Mouse (Mus musculus) MN1 (cell line): ENCODE results near the gene Ina.

Experiments
- DNase-seq: peaks from one replicate; pipeline ENCODE4 v3.0.0-alpha.2; 2016; ENCODE audit warnings: low spot score

The Ina gene

DNA sequence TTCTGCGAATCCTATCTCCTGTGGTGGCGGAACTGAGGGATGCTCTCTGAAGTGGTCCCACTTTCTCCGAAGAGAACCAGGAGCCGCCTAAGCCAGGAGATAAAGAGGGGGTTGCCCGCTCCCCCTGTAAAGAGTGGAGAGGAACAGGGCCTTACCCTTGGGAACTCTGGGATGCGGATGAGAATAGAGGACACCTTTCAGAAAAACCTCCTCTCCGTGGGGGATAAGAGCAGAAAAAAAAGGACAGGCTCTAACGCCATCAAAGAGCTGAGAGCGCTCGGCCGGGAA lies 395 bp upstream of the Ina start:
- DNase-seq: no peak

DNA sequence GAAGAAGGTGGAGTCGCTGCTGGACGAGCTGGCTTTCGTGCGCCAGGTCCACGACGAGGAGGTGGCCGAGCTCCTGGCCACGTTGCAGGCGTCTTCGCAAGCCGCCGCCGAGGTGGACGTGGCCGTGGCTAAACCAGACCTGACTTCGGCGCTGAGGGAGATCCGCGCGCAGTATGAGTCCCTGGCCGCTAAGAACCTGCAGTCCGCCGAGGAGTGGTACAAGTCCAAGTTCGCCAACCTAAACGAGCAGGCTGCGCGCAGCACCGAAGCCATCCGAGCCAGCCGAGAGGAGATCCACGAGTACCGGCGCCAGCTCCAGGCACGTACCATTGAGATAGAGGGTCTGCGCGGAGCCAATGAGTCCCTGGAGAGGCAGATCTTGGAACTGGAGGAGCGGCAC lies 898 bp downstream of the Ina start:
- DNase-seq: no peak

DNA sequence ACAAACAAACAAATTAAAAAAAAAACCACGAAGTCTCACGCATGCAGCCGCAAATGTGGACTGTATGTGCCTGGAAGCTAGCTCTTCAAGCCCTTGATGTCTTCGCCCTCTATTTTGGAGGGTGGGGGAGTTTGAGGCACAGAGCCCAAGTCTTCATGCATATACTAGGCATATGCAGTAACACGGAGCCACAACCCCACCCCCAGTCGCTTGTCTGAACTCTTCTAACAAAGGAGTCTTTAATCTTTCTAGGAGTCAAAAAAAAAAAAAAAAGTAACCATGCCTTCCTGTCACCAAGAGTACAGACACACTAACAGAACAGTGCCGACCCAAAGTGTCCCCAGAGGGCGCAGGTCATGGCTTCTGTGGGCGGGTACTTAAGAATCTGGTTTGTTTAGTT lies 1.5 kb downstream of the Ina start:
- DNase-seq: no peak

DNA sequence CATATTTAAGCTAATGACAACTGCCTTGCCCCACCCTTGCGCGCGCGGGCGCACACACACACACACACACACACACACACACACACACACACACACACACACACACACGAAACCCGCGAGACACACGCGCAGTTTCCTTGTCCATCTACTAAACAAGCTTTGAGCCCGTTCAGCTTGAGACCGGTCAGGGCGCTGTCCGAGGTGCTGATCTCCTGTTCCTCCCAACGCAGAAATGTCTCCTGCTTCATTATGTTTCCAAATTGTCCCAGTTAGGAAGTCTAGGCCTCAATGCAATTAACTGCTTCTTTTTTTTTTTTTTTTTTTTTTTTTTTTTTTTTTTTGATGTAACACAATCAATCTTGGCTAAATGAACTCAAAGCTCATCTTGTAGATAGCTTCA lies 2.0 kb downstream of the Ina start:
- DNase-seq: peak; percentile 36

DNA sequence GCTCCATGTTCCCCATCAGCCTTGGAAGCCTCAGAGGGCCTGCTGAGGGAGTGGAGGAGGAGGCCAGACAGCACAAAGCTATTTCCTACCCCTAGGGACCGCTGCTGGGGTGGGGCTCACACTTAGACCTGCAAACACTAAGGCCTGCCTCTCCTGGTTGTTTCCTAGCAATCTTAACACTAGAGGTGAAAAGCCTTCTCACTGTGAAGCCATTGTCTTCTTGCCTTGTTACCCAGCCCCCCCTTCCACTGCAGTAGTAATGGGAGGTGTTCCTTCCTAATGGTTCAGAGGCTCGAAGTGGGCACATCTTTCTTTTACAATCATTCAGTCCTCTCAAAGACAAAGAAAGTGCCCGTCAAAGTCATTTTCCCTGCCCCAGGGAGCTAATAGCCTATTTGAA lies 3.3 kb downstream of the Ina start:
- peak; percentile 60 for DNase-seq

DNA sequence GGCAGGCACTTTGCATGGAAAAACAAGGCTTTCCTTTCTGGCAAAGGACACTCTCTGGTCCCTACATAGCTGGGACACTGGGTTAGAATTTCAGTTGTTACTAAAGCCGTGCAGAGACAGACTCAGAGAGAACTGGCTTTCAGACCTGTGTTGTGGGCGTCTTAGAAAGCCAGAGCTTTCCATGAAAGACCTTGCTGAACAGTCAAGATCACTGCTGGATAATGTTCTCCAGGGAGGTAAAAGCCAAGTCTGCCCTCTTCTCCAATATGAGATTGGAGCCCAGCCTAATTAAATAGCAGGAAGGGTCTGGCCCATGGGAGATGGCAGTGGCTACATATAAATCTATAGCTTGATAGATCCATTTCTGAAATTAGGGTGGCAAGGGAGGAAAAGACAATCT lies 3.8 kb downstream of the Ina start:
- DNase-seq: peak; percentile 54

DNA sequence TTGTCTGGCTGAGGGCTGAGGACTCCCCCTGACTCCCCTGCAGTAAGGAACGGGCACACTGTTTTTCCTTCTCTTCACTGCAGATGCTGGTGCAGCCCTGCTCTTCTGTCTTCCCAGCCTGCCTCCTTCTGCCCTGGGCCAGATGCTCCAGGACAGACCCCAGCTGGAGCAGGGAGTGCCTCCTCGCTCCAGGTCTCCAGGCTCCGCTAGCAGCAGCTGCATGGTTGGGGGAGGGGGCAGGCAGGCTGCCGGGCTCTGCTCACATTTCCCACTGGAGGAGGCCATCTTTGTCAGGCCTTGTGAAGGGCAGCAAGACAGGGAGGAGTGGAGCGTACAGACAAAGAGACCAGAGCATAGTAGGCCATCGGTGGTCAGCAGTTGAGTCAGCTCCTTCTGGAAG lies 4.8 kb downstream of the Ina start:
- peak; percentile 77 for DNase-seq

DNA sequence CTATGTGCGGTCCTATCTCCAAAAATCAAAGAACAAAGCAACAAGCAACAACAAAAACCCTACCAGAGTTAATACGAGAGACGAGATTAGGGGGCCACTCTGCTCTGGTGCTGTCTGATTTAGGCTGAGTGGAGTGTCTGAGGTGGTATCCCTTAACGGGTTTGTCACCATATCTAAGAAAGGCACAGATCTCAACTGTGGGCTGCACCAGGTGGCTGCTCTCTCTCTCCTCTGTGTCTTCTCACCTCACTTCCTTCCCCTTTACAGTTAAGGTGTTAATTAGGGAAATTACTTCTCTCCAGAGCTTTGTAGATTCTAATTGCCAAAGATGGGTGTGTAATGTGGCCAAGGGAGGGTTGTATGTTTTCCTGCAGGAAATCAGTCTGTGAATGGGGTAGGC lies 8.2 kb downstream of the Ina start:
- no peak for DNase-seq

DNA sequence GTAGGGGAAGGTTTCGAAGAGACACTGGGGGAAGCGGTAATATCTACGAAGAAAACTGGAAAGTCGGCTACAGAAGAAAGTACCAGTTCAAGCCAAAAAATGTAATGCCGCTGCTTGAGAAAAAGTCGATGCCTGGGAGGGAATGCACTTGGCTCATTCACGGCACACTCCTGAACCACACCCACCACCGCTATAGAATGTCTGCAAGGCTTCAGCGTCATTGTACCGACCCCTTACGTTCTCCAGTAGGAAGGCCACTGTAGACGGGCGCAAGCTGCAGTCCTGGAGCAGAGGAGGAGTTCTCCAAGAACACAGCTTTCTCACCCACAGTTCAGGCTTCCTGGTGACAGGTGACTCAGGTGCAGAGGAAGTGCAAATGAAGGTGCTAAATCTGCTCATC lies 9.0 kb downstream of the Ina start:
- no peak for DNase-seq

DNA sequence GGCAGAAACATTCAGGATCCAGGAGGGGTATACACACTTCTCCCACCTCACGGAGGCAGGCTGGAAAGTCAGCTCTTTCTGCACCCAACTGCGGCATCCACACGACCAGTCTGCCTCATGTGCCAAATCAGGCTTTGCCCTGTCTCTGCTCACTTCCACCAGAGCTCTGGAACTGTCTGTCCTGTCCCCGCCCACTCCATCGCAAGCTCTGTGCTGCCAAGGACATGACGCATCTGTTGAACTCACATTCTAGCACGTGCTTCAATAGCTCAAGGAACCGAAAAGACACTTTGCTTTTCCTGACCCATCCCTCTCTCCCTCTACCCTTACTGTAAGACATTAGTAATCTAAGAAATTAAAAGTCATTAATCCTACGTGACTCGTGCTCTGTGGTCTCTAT lies 10.5 kb downstream of the Ina start:
- peak; percentile 70 for DNase-seq

DNA sequence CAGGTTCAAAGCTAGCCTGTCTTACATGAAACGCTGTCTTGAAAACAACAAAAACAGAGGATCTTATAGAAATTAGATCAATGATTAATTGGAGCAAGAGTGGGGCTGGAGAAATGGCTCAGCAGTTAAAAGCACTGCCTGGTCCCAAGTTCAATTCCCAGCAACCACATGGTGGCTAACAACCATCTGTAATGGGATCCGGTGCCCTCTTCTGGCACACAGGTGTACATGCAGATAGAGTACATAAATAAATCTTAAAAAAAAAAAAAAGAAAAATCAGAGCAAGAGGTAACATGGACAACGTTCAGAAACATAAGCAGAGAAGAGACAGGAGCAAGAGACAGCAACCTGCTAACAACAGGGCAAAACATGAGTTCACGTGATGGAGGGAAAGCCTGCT lies 12.0 kb downstream of the Ina start:
- no peak for DNase-seq

DNA sequence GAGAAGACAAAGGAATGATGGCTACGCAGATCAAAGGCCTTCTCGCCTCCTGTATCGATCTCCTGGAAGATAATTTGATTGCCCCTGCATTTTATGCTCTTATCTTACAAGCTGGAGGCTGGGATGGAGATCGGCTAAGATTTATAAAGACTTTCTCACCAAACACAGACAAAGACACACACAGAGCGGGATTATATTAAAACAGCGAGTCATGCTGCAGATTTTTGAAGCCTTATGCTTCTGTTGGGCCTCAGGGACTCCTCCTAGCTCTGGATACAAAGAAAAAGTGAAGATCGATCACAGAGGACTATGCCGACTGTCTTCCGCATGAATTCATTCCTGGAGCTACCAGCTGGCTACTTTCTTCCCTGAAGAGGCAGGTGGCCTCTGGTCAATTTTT lies 15.3 kb downstream of the Ina start:
- DNase-seq: peak; percentile 50

DNA sequence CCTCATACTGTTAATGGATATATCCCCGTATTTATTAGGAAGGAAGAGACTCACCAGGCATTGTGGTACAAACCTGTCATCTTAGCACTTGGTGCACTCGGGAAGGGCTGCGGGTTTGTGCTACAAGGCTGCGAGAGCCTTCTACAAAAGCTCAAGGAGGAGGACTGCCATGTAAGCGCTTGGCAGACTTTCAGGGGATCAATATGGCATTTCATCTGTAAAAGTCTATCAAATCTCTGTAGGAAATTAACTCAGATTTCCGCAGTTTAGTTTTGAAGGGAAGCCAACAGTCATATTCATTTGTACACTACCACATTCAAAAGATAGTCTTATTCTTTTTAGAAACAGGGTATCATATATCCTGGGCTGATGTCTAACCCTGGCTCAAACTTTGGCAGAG lies 17.3 kb downstream of the Ina start:
- no peak for DNase-seq

DNA sequence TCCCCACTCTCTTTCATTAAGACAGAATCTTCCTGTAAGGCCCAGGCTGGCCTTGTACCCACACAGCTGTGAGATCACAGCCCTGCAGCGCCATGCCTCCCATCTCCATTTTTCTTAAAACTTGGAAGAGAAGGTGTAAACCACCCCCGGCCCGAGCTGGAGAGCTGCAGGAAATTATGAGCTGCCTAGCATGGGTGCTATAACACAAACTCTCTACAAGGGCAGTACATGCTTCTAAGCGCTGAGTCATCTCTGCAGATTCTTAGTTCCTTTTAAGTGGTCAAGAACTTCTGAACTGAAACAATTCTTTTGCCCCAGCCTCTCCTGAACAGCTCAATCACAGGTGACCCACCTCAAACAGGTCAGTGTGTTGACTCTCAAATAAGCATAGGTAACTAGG lies 20.4 kb downstream of the Ina start:
- DNase-seq: no peak

DNA sequence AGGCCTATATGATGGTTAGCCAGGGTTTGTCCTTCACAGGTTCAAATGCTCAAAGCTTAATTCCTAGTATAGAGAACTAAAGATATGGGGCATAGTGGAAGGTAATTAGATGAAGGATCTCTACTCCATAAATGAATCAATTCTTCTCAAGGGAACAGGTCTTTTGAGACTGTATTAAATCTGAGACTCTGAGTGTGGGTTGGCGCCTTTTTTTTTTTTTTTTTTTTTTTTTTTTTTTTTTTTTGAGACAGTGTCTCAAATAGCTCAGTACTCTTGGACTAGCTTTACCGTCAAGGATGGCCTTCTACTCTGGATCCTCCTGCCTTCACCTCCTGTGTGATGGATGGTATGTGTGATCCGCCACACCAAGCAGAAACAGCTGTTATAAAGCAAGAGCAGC lies 22.1 kb downstream of the Ina start:
- no peak for DNase-seq

DNA sequence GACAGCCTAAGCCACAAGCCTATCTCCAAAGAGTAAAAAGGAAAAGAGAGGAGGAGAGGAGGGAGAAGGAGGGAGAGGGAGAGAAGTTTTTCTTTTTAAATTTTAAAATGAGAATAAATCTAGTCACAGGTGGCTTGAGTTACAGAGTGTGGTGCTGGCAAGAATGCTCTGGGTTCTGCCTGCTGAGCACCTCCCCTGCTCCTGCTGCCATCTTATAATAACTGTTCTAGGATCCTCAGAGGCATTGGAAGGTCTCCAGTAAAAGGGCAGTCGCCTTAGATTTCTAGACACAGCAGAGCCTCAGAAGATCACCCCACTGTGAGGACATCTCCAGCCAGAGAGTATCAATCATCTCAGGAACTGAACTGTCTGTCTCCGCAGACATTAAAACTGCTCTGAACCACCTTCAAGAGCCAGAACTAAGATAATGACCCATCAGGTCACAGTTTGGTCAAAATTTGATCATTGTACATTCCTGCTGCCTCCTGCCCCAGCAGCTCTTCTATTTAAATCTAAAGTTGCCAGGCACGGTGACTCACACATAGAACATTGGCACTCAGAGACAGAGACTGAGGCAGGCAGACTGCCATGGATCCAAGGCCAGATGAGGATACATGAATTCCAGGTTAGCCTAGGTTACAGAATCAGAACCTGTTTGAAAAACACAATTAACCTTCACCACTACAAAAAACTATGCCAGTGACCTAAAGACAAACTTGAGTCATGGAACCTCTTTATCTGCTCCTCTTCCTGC lies 26.4 kb downstream of the Ina start:
- DNase-seq: no peak

DNA sequence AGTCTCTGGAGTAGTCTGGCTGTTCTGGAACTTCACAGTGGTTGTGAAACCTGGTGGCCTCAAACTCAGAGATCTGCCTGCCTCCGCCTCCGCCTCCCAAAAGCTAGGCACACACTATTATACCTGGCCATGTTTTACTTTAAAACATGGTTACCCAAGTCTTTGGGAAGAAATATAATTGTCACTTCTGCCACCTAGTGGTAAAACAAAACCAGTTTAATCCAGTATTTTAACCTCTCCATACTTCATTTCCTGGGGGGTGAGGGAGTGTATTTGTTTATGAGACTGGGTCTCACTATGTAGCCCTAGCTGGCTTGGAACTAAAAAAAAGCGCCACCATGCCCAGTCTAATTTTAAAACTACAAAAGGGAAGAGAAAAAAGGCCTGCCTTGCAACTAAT lies 29.1 kb downstream of the Ina start:
- DNase-seq: peak; percentile 37

DNA sequence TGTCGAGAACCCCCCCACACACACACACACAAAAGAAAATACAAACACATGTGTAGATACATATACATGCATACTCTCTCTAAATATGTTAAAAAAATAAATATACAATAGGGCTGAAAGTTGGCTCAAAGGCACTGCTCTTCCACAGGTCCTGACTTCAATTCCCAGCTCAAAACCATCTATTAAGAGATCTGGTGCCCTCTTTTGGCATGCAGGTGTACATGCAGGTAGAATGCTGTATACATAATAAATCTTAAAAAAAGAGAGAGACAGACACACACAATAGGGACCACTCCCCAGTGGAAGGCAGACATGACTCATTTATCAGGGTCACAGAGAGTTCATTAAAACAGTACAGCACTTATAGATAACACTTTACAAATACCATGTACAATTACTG lies 31.8 kb downstream of the Ina start:
- no peak for DNase-seq

DNA sequence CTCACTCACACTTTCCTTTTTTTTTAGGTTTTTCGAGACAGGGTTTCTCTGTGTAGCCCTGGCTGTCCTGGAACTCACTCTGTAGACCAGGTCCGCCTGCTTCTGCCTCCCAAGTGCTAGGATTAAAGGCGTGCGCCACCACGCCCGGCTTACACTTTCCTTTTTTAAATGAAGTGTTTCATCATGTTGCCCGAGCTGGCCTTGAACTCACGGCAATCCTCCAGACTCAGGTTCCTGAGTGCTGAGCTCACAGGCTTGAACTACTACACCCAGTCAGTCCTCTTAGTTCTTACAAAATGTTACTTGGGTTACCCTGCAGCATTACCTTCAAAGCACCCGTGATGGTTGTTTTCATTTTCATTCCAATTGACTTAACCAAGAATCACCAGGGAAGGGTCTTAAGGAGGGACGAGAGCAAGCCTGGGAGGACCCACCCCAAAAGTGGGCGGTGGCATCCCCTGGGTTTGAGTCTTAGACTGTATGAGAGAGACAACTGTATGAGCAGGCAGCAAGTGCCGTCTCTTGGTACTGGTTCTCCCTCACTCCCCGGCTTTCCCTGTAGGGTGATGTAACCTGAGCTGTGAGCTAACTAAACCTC lies 32.8 kb downstream of the Ina start:
- DNase-seq: no peak

DNA sequence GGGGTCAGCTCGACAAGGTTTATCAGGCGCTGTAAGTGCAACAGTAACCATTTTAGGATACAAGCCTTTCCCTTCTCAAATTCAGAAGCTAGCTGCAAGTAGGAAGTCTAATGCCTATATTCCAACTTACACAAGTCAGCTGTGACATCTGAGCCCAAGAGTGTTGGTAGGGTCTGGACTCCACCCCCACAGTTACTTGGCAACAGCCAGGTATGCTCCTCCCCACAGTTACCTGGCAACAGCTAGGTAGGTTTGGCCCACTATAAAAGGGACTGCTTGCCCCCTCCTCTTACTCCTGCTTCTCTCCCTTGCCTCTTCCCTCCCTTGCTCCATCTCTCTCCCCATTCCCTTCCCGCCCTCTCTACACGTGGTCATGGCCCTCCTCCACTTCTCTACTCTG lies 34.6 kb downstream of the Ina start:
- DNase-seq: no peak

DNA sequence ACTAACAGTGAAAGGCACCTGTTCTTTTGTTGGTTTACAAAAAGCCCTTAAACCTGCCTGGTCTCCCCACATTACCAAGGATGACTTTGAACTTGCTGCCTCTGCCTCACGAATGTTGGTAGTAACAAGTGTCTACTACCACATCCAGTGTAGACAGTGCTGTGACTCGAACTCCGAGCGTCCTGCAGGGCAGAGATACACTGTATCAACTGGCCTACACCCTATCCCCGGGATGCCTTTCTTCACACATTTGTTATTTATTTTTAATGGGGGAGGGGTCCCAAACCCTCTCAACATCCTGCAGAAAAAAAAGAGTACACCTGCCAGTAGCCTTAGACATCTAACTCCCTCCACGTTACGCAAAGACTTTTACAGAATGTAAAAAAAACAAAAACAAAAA lies 35.3 kb downstream of the Ina start:
- DNase-seq: no peak

DNA sequence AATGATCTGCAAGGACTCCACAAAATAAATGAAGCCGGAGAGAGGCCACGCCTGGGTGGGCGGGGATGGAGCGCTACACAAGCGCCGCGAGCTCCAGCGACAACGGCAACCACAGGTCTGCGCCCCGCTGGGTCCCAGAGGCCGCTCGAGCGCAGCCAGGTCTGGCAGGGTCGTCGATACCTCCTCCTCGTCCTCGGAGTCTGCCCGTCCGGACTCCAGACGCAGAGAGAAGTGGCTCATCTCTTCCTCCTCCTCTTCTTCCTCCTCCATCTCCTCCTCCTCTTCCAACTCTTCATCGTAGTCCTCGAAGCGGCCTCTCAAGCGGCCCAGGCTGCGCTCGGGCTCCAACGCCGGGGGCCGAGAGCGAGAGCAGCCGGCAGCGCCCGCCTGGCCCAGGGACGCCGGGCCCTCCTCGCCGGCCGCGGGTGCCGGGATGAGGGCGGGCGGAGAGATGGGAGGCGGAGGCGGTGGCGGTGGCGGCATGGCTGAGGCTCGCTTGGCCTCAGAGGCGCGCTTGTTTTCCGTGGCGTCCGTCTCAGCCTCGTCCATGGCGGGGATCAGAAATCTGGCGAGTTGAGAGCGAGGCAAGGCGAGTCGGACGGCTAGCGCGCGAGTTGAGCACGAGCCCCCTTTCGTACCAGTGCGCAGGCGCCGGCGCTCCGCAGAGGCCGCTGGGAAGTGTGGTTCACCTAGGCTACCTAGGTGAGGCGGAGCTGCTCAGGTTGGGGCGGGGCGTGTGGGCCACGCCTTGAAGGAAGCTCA lies 36.0 kb downstream of the Ina start, which contains the start of gene Pcgf6:
Pcgf6 (minus strand) TSS at position 636 of the 762 bp plus-strand sequence.
- peak; percentile 84 for DNase-seq

DNA sequence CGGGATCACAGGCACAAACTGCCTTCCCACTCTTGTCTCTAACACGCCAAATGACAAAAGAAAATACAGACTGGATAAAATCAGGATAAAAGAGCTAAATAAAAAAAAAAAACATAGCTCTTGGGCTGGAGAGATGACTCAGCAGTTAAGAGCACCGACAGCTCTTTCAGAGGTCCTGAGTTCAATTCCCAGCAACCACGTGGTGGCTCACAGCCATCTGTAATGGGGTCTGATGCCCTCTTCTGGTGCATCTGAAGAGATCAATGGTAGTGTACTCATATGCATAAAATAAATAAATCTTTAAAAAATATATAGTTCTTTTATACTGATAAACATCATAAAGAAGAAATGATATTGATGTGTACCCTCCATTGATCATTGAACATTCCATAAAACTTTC lies 38.4 kb downstream of the Ina start:
- no peak for DNase-seq

DNA sequence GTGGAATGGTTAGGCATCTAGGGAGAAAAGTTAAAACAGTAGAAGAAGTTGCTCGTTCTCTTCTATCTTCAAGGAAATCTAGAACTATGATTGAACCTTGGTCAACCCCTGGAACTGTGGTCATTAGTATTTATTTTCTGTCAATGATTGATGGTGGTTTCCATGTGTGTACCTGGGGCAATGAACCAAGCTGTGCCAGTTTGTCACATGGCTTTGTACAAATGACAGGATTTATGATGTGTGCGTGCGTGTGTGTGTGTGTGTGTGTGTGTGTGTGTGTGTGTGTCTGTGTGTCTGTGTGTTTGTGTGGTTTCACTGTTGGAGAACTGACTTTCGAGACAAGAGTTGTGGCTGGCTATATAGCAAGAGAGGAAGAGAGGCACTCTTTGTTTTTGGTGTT lies 39.0 kb downstream of the Ina start:
- no peak for DNase-seq
